Mouse (Mus musculus) lung, postnatal 36 days (tissue): ENCODE data around the gene Gosr2.
A peak's percentile ranks its signal among the peaks of the same experiment; 100 is the strongest.

Experiments
- DNase-seq: peaks from one replicate; pipeline ENCODE4 v3.0.0; 2022; ENCODE audit warnings: mixed read lengths

Gosr2 gene

GRCm38 (mm10) chr11:103643211-103643610, 54.5 kb downstream of the Gosr2 start:
- no peak for DNase-seq

GRCm38 (mm10) chr11:103639407-103639946, 58.2 kb downstream of the Gosr2 start:
- peak; percentile 59 for DNase-seq

DNA sequence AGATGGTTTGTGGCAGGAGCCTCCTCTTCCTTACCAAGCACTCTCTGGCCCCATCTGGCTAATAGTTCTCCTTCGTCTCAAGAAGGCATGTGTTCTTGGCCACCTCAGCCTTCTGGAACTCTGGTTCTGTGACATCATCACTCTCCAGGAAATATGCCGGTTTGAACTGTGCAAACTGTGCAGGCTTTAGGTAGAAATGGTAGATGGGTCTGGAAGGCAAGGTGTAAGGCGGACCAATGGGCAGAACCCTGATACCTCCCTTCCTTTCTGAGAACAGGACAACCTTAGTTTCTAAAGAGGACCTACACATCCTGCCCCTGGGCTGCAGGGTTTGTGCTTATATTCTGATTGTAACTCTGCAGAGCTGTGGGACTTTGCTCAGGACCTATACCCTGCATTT, 58.9 kb downstream of the Gosr2 start, which contains the start of gene Lyzl6:
TSS of gene Lyzl6 (minus strand) at position 101 of the 400 bp plus-strand sequence.
- DNase-seq: no peak

DNA sequence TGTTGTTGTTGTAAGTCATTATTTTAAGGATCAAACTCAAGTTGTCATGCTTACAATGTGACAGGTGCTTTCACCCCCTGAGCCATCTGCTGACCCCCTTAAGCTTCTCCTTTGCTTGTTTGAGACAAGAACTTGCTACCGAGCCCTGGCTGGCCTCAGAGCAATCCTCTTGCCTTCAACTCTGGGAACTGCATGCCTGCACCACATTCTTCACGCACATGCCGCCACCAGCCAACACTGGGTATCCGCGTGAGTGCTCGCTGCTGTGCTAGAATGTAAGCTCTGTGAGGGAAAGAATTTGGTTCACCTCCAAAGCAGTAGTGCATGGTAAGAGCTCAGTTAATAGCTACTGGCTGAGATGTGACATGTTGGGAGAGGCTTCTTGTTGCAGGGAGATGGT, 61.4 kb downstream of the Gosr2 start:
- DNase-seq: no peak

GRCm38 (mm10) chr11:103635481-103635880, 62.2 kb downstream of the Gosr2 start:
- DNase-seq: no peak

GRCm38 (mm10) chr11:103634806-103635205, 62.9 kb downstream of the Gosr2 start:
- DNase-seq: no peak

- no peak for DNase-seq
Observed at GRCm38 (mm10) chr11:103627453-103627852, 70.2 kb downstream of the Gosr2 start.
